Mouse (Mus musculus) heart, embryonic 15.5 days (tissue): ENCODE data around the gene Fam213b. TPM values are rescaled to one million over a fixed set of nuclear protein-coding genes. Genes with fewer than 3 reads are reported as not detected.
A peak's percentile ranks its signal among the peaks of the same experiment; 100 is the strongest.

Source experiments
- ATAC-seq: fragments of 200-750 bp; cut with Nextera tagmentation; replicated peaks from 2 replicates; pipeline ENCODE4 v1.8.0; 2017; ENCODE audit warnings: low read depth, moderate TSS enrichment; ENCODE audit not compliant: insufficient number of reproducible peaks, insufficient read depth, low FRiP score
- H3K27ac ChIP-seq: fragments of 300-500 bp; sonication (generic); 2 replicates; pipeline ENCODE4 v1.5.1; 2015; ENCODE audit warnings: mild to moderate bottlenecking, inconsistent platforms
- H3K27me3 ChIP-seq: fragments of 300-500 bp; sonication (generic); 2 replicates; pipeline ENCODE4 v1.6.1; 2015; ENCODE audit warnings: inconsistent platforms
- H3K36me3 ChIP-seq: fragments of 300-500 bp; sonication (generic); 2 replicates; pipeline ENCODE4 v1.6.1; 2015; ENCODE audit warnings: mild to moderate bottlenecking, inconsistent platforms
- H3K4me1 ChIP-seq: fragments of 300-500 bp; sonication (generic); replicated peaks from 2 replicates; pipeline ENCODE4 v1.6.1; 2015; ENCODE audit warnings: inconsistent platforms
- H3K4me2 ChIP-seq: fragments of 300-500 bp; sonication (generic); 2 replicates; pipeline ENCODE4 v1.6.1; 2015; ENCODE audit warnings: inconsistent platforms, mild to moderate bottlenecking, moderate library complexity
- H3K4me3 ChIP-seq: fragments of 300-500 bp; sonication (generic); 2 replicates; pipeline ENCODE4 v1.5.1; 2015; ENCODE audit warnings: mild to moderate bottlenecking, inconsistent platforms
- H3K9ac ChIP-seq: fragments of 300-500 bp; sonication (generic); 2 replicates; pipeline ENCODE4 v1.6.1; 2015; ENCODE audit warnings: mild to moderate bottlenecking, inconsistent platforms
- H3K9me3 ChIP-seq: fragments of 300-500 bp; sonication (generic); replicated peaks from 2 replicates; pipeline ENCODE4 v1.6.1; 2016; ENCODE audit warnings: inconsistent platforms
- WGBS: fragments of 180-500 bp; shearing (Covaris S2); methylation state at CpG from one replicate; pipeline ENCODE4 v1.1.7; 2015; ENCODE audit warnings: mixed read lengths; 5-methylcytosine and 5-hydroxymethylcytosine counted together
- polyA plus RNA-seq: library from polyadenylated mRNA; unstranded; fragments of >200 nt; fragmentation: Nextera tagmentation; extraction: Ambion mirVana; gene quantifications from 2 replicates; pipeline ENCODE4 v1.2.1, GENCODE M21; 2015

The Fam213b gene
- polyA plus RNA-seq, 1 experiment from 2014 or later = 46.7 TPM

DNA sequence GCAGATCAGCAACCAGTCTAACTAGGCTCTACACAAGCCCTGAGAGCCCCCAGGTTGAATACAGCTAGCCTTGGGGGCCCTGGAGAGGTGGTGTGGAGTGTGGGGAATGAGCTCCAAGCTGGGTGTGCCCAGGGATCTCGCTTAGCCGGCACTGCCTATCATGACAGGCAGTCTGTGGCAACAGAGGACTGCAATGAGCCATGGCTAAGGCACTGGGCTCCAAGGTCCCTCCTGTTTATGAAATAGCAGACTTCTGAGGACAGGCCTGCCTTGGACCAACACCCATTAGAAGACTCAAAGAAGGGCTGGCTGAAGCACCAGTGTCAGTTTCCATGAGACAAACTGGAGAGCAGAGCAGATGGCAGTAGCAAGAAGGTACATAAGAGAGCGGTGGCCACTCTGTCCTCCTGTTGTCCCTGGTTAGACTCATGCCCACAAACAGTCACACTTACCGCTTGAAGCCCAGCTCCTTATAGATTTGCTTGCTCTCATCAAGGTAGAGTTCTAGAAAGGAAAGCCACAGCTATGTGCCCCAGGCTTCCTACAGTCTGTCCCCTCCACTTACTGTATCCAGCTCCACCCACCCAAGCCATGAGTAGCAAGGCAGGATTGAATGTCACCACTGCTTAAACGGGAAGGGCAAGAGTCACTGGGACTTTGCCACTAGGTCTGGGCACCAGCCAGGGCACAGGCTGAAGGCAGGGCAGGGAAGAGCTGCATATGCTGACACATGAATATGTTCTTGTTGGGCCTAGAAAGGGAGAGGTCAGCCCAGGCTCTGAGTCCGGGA, 1.1 kb downstream of the Fam213b start:
- Histone ChIP-seq H3K4me1 (peaks cover 21% of the 10 kb centered on the region), H3K4me2 (peak overlapping the region; percentile 97), H3K36me3 (no peaks in the 10 kb centered on the region), H3K4me3 (peak overlapping the region; percentile 65), H3K9ac (peak overlapping the region; percentile 76), H3K27ac (peak overlapping the region; percentile 70; the same call in 1 of the 2 replicates), H3K9me3 (no peaks in the 10 kb centered on the region), H3K27me3 (peaks cover 11% of the 10 kb centered on the region; the same call in 1 of the 2 replicates)
- no peak for ATAC-seq
- WGBS = 61% methylated on average over 6 of the region's 6 CpGs

DNA sequence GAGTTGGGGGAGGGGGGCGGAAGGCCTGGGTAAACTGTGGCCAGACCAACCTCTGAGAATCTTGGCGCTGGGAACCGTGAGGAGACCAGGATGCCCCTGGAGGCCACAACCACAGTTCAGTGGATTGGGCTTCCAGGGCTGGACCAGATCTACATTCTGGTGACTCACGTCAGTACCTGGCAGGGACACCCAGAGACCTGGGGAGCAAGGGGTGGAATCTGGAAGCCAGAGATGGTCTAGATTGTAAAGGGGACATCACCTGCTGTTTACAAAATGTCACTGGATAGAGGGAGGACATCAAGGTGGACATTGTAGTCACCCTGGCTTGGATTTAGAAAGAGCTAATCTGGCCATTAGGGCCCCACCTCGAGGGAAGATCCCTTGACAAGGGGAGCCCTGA, 3.4 kb downstream of the Fam213b start:
- H3K9me3 ChIP-seq = no peaks in the 10 kb centered on the region
- ATAC-seq = no peak

DNA sequence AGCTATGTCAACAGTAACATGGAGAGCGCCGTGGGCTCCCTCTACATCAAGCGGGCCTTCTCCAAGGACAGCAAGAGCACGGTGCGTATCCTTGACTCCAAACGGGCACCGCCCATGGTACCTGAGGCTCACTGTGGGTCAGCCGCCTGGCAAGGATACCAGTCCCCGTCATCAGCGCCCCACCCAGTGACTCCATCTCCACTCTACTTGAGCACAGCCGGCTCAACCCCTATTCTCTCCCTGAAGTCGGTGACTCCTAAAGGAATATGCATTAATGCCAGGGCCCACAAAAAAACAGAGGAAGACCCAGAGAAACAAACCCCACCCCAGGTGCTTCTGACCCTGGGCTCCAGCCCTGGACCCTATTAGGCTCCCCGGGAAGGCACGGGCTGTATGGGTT, 8.0 kb downstream of the Fam213b start:
- Histone ChIP-seq H3K27me3 (0 out of 2 replicates have a peak, but pooled peaks cover 4% of the 10 kb centered on the region), H3K4me1 (no peaks in the 10 kb centered on the region)
- no peak for ATAC-seq

More for the DNA sequence above, 3.4 kb downstream of the Fam213b start:
- Histone ChIP-seq H3K27me3 (peaks cover 11% of the 10 kb centered on the region; the same call in 1 of the 2 replicates), H3K4me1 (peaks cover 21% of the 10 kb centered on the region), H3K36me3 (no peaks in the 10 kb centered on the region), H3K4me3 (no peak overlapping the region), H3K27ac (no peak overlapping the region), H3K9ac (no peak overlapping the region), H3K4me2 (no peak overlapping the region)
- WGBS = 76% methylated on average over 5 of the region's 5 CpGs

DNA sequence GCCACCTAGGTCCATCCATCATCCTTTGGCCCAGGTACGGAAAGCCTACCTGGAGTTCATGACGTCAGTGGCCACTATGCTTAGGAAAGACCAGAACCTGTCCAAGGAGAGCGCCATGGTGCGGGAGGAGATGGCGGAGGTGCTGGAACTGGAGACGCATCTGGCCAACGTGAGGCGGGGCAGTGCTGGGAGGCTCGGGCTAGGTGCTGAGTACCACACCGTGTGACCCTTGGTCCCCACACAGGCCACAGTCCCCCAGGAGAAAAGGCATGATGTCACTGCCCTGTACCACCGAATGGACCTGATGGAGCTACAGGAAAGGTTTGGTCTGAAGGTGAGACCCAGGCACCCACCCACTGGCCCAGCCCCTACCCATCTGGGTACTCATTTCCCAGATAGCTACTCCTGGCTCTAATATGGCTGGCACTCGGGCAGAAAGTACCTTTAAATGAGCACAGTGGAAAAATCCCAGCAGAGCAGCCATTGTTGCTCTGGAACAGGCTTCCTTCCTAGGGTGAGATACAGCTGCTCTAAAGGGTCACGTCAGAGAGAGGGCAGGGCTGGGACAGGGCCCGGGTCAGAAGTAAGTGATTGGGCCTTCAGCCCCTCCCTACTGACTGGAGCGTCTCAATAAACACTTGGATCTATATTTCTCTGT, 11.2 kb downstream of the Fam213b start:
- Histone ChIP-seq H3K9ac (no peak overlapping the region), H3K27ac (no peak overlapping the region), H3K4me2 (no peak overlapping the region), H3K36me3 (no peaks in the 10 kb centered on the region), H3K9me3 (no peaks in the 10 kb centered on the region), H3K27me3 (0 out of 2 replicates have a peak, but pooled peaks cover 3% of the 10 kb centered on the region), H3K4me3 (no peak overlapping the region), H3K4me1 (no peaks in the 10 kb centered on the region)
- WGBS = 67% methylated on average over 15 of the region's 15 CpGs
- no peak for ATAC-seq

More for the DNA sequence above, 8.0 kb downstream of the Fam213b start:
- Histone ChIP-seq H3K4me2 (no peak overlapping the region), H3K36me3 (no peaks in the 10 kb centered on the region), H3K9me3 (no peaks in the 10 kb centered on the region), H3K4me3 (no peak overlapping the region), H3K27ac (no peak overlapping the region), H3K9ac (no peak overlapping the region)
- 82% methylated on average over 14 of the region's 14 CpGs for WGBS

DNA sequence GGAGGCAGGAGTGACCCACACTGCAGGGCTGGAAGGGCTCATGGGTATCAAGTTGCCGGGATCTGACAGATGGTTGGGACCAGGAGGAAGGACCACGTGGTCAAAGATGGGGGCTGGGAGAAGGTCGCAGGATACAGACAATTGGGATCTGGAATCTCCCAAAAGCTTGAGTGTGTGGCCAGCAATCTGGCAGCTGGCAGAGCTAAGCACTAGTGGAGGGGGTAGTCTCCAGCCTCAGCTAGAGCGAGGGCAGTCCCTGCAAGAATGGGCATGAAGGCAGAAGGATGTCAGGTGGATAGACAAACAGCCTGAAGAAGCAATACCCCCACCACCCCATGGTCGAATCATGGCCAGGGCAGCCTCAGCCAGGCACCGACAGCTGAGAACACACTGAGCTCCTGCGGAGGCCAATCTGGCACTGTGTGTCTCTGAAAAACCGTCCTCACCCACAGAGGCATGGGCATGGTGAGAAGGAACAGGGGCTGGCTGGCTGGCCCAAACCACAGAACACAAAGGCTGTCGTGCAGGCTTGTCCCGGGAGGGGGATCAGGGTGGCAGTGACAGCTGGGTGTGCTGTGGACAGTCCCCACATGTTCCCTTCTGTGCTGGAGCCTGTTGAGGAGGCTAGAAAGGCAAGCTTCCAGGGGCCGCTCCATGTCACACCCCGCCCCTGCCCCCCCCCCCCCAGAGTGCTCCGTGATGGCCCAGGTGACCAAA, 11.9 kb downstream of the Fam213b start:
- 69% methylated on average over 13 of the region's 13 CpGs for WGBS
- no peak overlapping the region for H3K27ac ChIP-seq
- H3K4me2 ChIP-seq = no peak overlapping the region
- no peaks in the 10 kb centered on the region for H3K9me3 ChIP-seq
- H3K36me3 ChIP-seq = no peaks in the 10 kb centered on the region
- H3K27me3 ChIP-seq = 0 out of 2 replicates have a peak, but pooled peaks cover 3% of the 10 kb centered on the region
- no peak overlapping the region for H3K9ac ChIP-seq
- H3K4me3 ChIP-seq = no peak overlapping the region
- peak; percentile 38; the same call in 1 of the 2 replicates for ATAC-seq
- H3K4me1 ChIP-seq = peaks cover 3% of the 10 kb centered on the region; the same call in 1 of the 2 replicates

DNA sequence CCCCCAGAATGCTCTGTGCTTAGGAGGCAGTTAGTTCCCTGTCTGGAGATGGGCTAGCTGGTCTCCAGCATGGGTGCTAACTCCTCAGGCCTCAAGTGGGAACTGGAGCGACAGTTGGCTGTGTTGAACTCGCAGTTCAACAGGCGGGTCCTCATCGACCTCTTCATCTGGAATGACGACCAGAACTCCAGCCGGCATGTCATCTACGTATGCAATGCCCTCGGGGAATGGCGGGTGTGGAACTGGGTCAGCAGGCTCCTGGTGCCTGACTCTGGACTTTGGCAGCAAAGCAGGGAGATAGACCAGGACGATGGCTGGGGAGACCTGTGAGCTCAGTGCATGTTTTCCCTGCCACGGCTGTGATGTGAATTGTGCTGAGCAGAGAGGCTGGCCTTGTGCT, 13.5 kb downstream of the Fam213b start:
- Histone ChIP-seq H3K36me3 (no peaks in the 10 kb centered on the region), H3K4me1 (peaks cover 19% of the 10 kb centered on the region), H3K9me3 (no peaks in the 10 kb centered on the region), H3K27me3 (0 out of 2 replicates have a peak, but pooled peaks cover 3% of the 10 kb centered on the region), H3K4me3 (no peak overlapping the region), H3K27ac (no peak overlapping the region), H3K4me2 (no peak overlapping the region), H3K9ac (no peak overlapping the region)
- WGBS = 70% methylated on average over 11 of the region's 11 CpGs
- ATAC-seq = no peak

DNA sequence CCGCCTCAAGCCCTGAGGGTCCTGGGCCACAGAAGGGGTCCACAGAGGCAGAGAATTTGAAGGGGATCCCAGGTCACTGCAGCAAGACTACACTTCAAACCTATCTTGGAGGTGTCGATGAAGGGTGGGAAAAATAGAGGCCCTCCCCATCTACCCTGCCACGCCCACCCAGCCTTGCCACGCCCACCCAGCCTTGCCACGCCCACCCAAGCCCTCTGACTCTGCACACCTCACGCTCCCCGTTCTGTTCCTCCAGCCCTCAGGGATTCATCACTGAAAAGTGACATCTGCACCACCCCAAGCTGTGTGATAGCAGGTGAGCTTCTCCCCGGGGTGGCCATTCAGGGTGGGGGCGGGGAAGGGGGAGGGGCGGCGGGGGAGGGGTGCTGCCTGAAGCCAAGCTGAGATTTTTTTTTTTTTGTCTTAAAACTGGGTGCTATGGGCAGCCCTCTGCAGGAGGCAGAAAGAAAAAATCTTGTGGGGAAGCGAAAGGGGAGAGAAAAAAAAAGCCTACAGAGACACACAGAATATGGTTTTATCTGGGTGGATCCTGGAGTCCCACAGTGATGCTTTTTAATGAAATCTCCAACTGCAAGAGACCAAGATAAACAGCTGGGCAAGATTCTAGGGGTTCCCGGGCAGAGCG, 16.8 kb downstream of the Fam213b start:
- no peak overlapping the region for H3K9ac ChIP-seq
- H3K27ac ChIP-seq = no peak overlapping the region

DNA sequence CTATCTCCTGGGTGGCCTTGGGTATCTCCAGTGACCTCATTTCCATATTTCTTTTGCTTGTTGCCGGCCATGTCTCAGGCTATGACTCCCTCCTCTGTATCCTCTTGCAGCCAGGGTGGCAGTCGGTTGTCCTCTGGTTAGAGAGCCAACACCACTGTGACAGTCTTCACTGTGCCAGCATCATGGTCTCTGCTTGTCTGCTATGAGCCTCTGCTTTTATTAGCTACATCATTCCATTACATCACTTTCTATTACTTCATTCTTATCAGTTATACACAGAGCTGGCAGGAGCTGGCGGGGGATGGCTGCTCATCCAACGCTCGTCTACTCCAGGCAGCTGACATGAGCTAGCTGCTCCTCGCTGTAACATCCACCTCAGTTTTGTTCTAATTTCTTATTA, 18.2 kb downstream of the Fam213b start:
- Histone ChIP-seq H3K9me3 (no peaks in the 10 kb centered on the region), H3K4me3 (no peak overlapping the region), H3K27me3 (peaks cover 6% of the 10 kb centered on the region; the same call in 1 of the 2 replicates), H3K36me3 (no peaks in the 10 kb centered on the region), H3K9ac (peak overlapping the region; percentile 21; the same call in 1 of the 2 replicates), H3K4me1 (peaks cover 32% of the 10 kb centered on the region), H3K27ac (peak overlapping the region; percentile 82), H3K4me2 (peak overlapping the region; percentile 25; the same call in 1 of the 2 replicates)
- WGBS = 20% methylated on average over 6 of the region's 6 CpGs
- peak; percentile 66 for ATAC-seq

More for the DNA sequence above, 16.8 kb downstream of the Fam213b start:
- H3K4me3 ChIP-seq = no peak overlapping the region
- ATAC-seq = no peak
- H3K4me2 ChIP-seq = no peak overlapping the region
- H3K4me1 ChIP-seq = peaks cover 32% of the 10 kb centered on the region
- H3K36me3 ChIP-seq = no peaks in the 10 kb centered on the region
- no peaks in the 10 kb centered on the region for H3K9me3 ChIP-seq
- 33% methylated on average over 14 of the region's 14 CpGs for WGBS
- H3K27me3 ChIP-seq = 0 out of 2 replicates have a peak, but pooled peaks cover 3% of the 10 kb centered on the region

DNA sequence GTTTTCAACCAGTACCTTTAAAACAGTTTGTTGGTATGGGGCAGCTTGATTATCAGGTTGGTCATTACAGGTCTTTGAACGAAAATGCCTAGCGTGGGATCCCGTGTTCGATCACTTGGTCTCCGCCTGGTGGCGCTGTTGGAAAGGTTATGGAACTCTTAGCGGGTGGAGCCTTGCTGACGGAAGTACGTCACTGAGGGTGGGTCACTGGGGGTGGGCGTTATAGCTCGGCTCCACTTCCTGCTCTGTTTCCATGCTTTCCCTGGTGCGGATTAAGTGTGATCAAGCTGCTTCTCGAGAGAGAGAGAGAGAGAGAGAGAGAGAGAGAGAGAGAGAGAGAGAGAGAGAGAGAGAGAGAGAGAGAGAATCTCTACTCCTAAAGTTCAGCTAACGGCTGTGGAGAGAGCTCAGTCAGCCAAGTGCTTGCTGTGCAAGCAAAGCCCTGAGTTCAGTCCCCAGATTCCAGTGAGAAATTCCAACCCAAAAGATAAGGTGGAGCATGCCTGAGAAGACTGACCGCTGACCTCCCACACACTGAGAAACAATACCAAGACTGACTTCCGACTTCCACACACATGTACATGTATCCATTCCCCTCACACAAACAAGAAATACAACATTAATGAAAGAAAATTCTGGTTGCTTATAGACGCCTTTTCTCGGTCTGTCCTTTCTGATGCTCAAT, 20.9 kb downstream of the Fam213b start:
- Histone ChIP-seq H3K4me2 (peak overlapping the region; percentile 65), H3K4me3 (peak overlapping the region; percentile 40), H3K27me3 (peaks cover 3% of the 10 kb centered on the region), H3K9me3 (no peaks in the 10 kb centered on the region), H3K36me3 (no peaks in the 10 kb centered on the region), H3K27ac (peak overlapping the region; percentile 89), H3K4me1 (peaks cover 32% of the 10 kb centered on the region), H3K9ac (peak overlapping the region; percentile 37; the same call in 1 of the 2 replicates)
- 7% methylated on average over 18 of the region's 18 CpGs for WGBS
- ATAC-seq = peak; percentile 94

DNA sequence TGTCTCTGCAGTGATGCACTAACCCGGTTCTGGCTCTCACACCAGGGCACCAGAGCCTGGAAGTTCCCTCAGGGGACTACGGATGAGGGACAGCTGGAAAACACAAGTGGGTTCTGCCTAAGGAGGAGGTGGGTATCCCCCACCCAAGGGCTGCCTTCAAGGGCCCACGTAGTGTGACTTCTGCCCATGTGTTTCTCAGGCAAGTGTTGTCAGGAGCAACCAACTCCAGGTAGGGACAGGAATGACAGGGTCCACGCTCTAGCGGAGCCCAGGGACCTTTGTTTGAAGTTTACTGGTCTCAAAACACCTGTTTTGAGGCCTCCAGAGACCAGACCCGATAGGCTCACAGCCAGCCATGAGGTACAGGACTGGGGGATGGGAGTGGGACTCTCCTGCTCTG, 25.7 kb downstream of the Fam213b start:
- H3K4me1 ChIP-seq = peaks cover 1% of the 10 kb centered on the region
- no peak overlapping the region for H3K4me2 ChIP-seq
- WGBS = 74% methylated on average over 6 of the region's 6 CpGs
- H3K27me3 ChIP-seq = peaks cover 38% of the 10 kb centered on the region
- H3K4me3 ChIP-seq = no peak overlapping the region
- no peak overlapping the region for H3K9ac ChIP-seq
- no peaks in the 10 kb centered on the region for H3K9me3 ChIP-seq
- no peak overlapping the region for H3K27ac ChIP-seq
- no peak for ATAC-seq
- H3K36me3 ChIP-seq = no peaks in the 10 kb centered on the region
